20 mouse cellular contexts compared by ENCODE assay signal in the genomic region with DNA sequence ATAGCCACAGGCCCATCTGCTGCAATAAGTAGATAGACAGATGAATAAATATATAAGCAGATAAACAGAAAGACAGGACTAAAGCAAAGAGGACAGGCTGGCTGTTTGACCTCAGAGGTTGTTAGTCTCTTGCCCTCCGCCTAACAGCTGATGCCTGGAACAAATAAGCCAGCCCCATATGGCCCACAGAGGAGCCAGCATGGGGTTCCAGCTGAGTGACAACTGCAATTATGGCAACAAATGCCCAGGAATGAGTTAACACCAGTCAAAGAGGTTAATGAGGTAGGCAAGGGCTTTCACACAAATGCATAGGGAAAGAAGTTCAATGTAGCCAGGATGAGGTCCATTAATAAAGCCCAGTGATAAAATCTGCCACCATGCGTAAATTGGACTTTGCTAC.
DNase-seq lines count a peak whose midpoint lies in the region; ATAC-seq and TF ChIP-seq lines count a peak whose summit lies in the region.
"Had no signal": no experiment of that assay in that cellular context is flagged by ENCODE, and none has a peak within 500 bp of the region (broad histone marks: within the 10 kb centered on the region; RNA-seq: fewer than 3 reads in every experiment).

No protein-coding gene starts in this region.

- H3K4me2 ChIP-seq in hindbrain, embryonic 11.5 days (replicated peaks; ENCODE audit: low read depth, low read length) = no peak overlapping the region
- no peak overlapping the region for H3K4me2 ChIP-seq in hindbrain, postnatal 0 days (ENCODE audit: low read depth, low read length)
- no peak overlapping the region for H3K4me2 ChIP-seq in forebrain, embryonic 13.5 days
- no peak overlapping the region for H3K4me2 ChIP-seq in midbrain, embryonic 14.5 days (ENCODE audit: low read length)
- H3K4me2 ChIP-seq: hindbrain, embryonic 15.5 days; liver, embryonic 11.5 days had no signal

- peak; percentile 40 for DNase-seq in hindbrain, embryonic 11.5 days (ENCODE audit: low spot score)
- DNase-seq in hindbrain, postnatal 0 days (ENCODE audit: low spot score) = no peak
- DNase-seq in embryo, embryonic 10.5 days (ENCODE audit: low spot score) = peak; percentile 56
- DNase-seq in midbrain, embryonic 14.5 days = peak; percentile 2
- DNase-seq in cerebellum, adult 2 months = no peak
- DNase-seq: adrenal gland, adult 8-10 months; cerebellum, adult 11 months; cerebellum, postnatal 36 days; gastrocnemius, postnatal 14 days; kidney, adult 2 months; layer of hippocampus, postnatal 36 days; lung, adult 2 months; lung, postnatal 36 days; right cerebral cortex, adult 18-20 months; thymus, adult 18-20 months had no signal

- ATAC-seq in hindbrain, embryonic 11.5 days (ENCODE audit: low FRiP score) = peak; percentile 90
- ATAC-seq in hindbrain, postnatal 0 days = no peak
- ATAC-seq in forebrain, embryonic 13.5 days = peak; percentile 66
- ATAC-seq in midbrain, embryonic 14.5 days (ENCODE audit: low FRiP score, low TSS enrichment) = no peak
- no peak for ATAC-seq in megakaryocyte-erythroid progenitor cell, adult 5-6 weeks (replicated peaks; ENCODE audit: low FRiP score, low TSS enrichment, poor library complexity, severe bottlenecking)
- no peak for ATAC-seq in granulocyte monocyte progenitor cell, adult 5-6 weeks (replicated peaks; ENCODE audit: poor library complexity, severe bottlenecking)

- H3K9me3 ChIP-seq in hindbrain, embryonic 11.5 days (ENCODE audit: control insufficient read depth, low read length) = no peaks in the 10 kb centered on the region
- no peaks in the 10 kb centered on the region for H3K9me3 ChIP-seq in hindbrain, postnatal 0 days (ENCODE audit: low read length)
- H3K9me3 ChIP-seq in forebrain, embryonic 13.5 days (replicated peaks) = no peaks in the 10 kb centered on the region
- no peaks in the 10 kb centered on the region for H3K9me3 ChIP-seq in midbrain, embryonic 14.5 days (ENCODE audit: control insufficient read depth, low read length)
- H3K9me3 ChIP-seq: hindbrain, embryonic 15.5 days had no signal

- no peak for TF ChIP-seq CTCF in hindbrain, postnatal 0 days (IDR thresholded peaks at IDR 0.05; ENCODE audit: low read depth)
- TF ChIP-seq CTCF in cerebellum, adult 2 months (IDR thresholded peaks at IDR 0.05; ENCODE audit: borderline replicate concordance, insufficient read depth, low read depth, low read length) = no peak

- no peak overlapping the region for H3K4me3 ChIP-seq in hindbrain, embryonic 11.5 days (ENCODE audit: low read depth, low read length)
- no peak overlapping the region for H3K4me3 ChIP-seq in hindbrain, postnatal 0 days (ENCODE audit: low read length)
- H3K4me3 ChIP-seq in forebrain, embryonic 13.5 days = no peak overlapping the region
- no peak overlapping the region for H3K4me3 ChIP-seq in midbrain, embryonic 14.5 days (replicated peaks; ENCODE audit: low read depth, low read length)
- no peak overlapping the region for H3K4me3 ChIP-seq in cerebellum, adult 2 months (replicated peaks; ENCODE audit: insufficient read depth, low read depth, low read length)
- H3K4me3 ChIP-seq: hindbrain, embryonic 15.5 days had no signal

- H3K4me1 ChIP-seq in hindbrain, embryonic 11.5 days (replicated peaks; ENCODE audit: control insufficient read depth, insufficient read depth, low read length) = no peaks in the 10 kb centered on the region
- no peaks in the 10 kb centered on the region for H3K4me1 ChIP-seq in hindbrain, postnatal 0 days (ENCODE audit: insufficient read depth, low read length)
- H3K4me1 ChIP-seq in forebrain, embryonic 13.5 days = 0 out of 2 replicates have a peak, but pooled peaks cover 5% of the 10 kb centered on the region
- no peaks in the 10 kb centered on the region for H3K4me1 ChIP-seq in midbrain, embryonic 14.5 days (ENCODE audit: control insufficient read depth, insufficient read depth, low read length)
- no peaks in the 10 kb centered on the region for H3K4me1 ChIP-seq in cerebellum, adult 2 months (ENCODE audit: control insufficient read depth, insufficient read depth, low read length)
- H3K4me1 ChIP-seq: hindbrain, embryonic 15.5 days had no signal

- H3K36me3 ChIP-seq in hindbrain, embryonic 11.5 days (ENCODE audit: control insufficient read depth, insufficient read depth, low read length) = no peaks in the 10 kb centered on the region
- H3K36me3 ChIP-seq in hindbrain, postnatal 0 days (ENCODE audit: insufficient read depth, low read length) = no peaks in the 10 kb centered on the region
- H3K36me3 ChIP-seq in forebrain, embryonic 13.5 days (ENCODE audit: poor library complexity, severe bottlenecking) = no peaks in the 10 kb centered on the region
- no peaks in the 10 kb centered on the region for H3K36me3 ChIP-seq in midbrain, embryonic 14.5 days (ENCODE audit: control insufficient read depth, insufficient read depth, low read length)
- H3K36me3 ChIP-seq: hindbrain, embryonic 15.5 days had no signal

- no peak overlapping the region for H3K27ac ChIP-seq in hindbrain, embryonic 11.5 days (ENCODE audit: low read depth, low read length)
- H3K27ac ChIP-seq in hindbrain, postnatal 0 days = no peak overlapping the region
- H3K27ac ChIP-seq in forebrain, embryonic 13.5 days = no peak overlapping the region
- H3K27ac ChIP-seq in midbrain, embryonic 14.5 days (replicated peaks; ENCODE audit: low read depth, low read length) = no peak overlapping the region
- no peak overlapping the region for H3K27ac ChIP-seq in cerebellum, adult 2 months (ENCODE audit: insufficient read depth, low read length)
- H3K27ac ChIP-seq: hindbrain, embryonic 15.5 days had no signal

- H3K9ac ChIP-seq in hindbrain, embryonic 11.5 days (ENCODE audit: low read depth, low read length) = no peak overlapping the region
- no peak overlapping the region for H3K9ac ChIP-seq in hindbrain, postnatal 0 days (replicated peaks; ENCODE audit: low read length)
- H3K9ac ChIP-seq in forebrain, embryonic 13.5 days = no peak overlapping the region
- no peak overlapping the region for H3K9ac ChIP-seq in midbrain, embryonic 14.5 days (replicated peaks; ENCODE audit: low read length)
- H3K9ac ChIP-seq: hindbrain, embryonic 15.5 days had no signal

- H3K27me3 ChIP-seq in hindbrain, embryonic 11.5 days (ENCODE audit: control insufficient read depth, insufficient read depth, low read length) = no peaks in the 10 kb centered on the region
- H3K27me3 ChIP-seq in hindbrain, postnatal 0 days (ENCODE audit: insufficient read depth, low read length) = no peaks in the 10 kb centered on the region
- no peaks in the 10 kb centered on the region for H3K27me3 ChIP-seq in forebrain, embryonic 13.5 days
- no peaks in the 10 kb centered on the region for H3K27me3 ChIP-seq in midbrain, embryonic 14.5 days (ENCODE audit: control insufficient read depth, insufficient read depth, low read length)
- H3K27me3 ChIP-seq in cerebellum, adult 2 months (ENCODE audit: control insufficient read depth, insufficient read depth, low read length) = no peaks in the 10 kb centered on the region
- H3K27me3 ChIP-seq: hindbrain, embryonic 15.5 days had no signal

- 50% methylated on average over 2 of the region's 2 CpGs for whole genome bisulfite sequencing in hindbrain, embryonic 11.5 days
- 68% methylated on average over 2 of the region's 2 CpGs for WGBS in hindbrain, postnatal 0 days
- WGBS in forebrain, embryonic 13.5 days = 41% methylated on average over 2 of the region's 2 CpGs
- WGBS in midbrain, embryonic 14.5 days = 56% methylated on average over 2 of the region's 2 CpGs
- WGBS in cerebellum, adult 2 months = 80% methylated on average over 2 of the region's 2 CpGs

- no peak for TF ChIP-seq POLR2A in cerebellum, adult 2 months (IDR thresholded peaks at IDR 0.05; ENCODE audit: borderline replicate concordance, insufficient read depth, low read length)

Comparison
In these comparisons a context has a peak if more than half of its experiments do, and no peak if none do; other contexts are left out.
1. ATAC-seq: peak in hindbrain, embryonic 11.5 days (single experiment) and forebrain, embryonic 13.5 days (single experiment); none in hindbrain, postnatal 0 days (single experiment), midbrain, embryonic 14.5 days (single experiment), megakaryocyte-erythroid progenitor cell, adult 5-6 weeks (single experiment) and granulocyte monocyte progenitor cell, adult 5-6 weeks (single experiment).
2. DNase-seq: peak in hindbrain, embryonic 11.5 days (single experiment), embryo, embryonic 10.5 days (single experiment) and midbrain, embryonic 14.5 days (single experiment); none in hindbrain, postnatal 0 days (single experiment) and cerebellum, adult 2 months (0 of 2).